Mouse (Mus musculus) embryonic facial prominence, embryonic 11.5 days (tissue): ENCODE measurements around the gene Tango6. TPM values are rescaled to one million over a fixed set of nuclear protein-coding genes. Genes with fewer than 3 reads are reported as not detected.

Experiments
- ATAC-seq: fragments of 200-750 bp; cut with Nextera tagmentation; replicated peaks from 2 replicates; pipeline ENCODE4 v1.8.0; 2017; ENCODE audit warnings: low read depth; ENCODE audit not compliant: insufficient number of reproducible peaks, low FRiP score, low TSS enrichment
- DNase-seq: peaks from one replicate; pipeline ENCODE4 v3.0.0-alpha.2; 2015; ENCODE audit warnings: low spot score
- H3K27ac ChIP-seq: fragments of 300-500 bp; sonication (generic); replicated peaks from 2 replicates; pipeline ENCODE4 v1.5.1; 2014; ENCODE audit warnings: mild to moderate bottlenecking, low read depth, low read length, control low read depth
- H3K27me3 ChIP-seq: fragments of 300-500 bp; sonication (generic); 2 replicates; pipeline ENCODE4 v1.6.1; 2014; ENCODE audit warnings: mild to moderate bottlenecking, low read length, moderate library complexity, mixed read lengths; ENCODE audit not compliant: control insufficient read depth, insufficient read depth
- H3K36me3 ChIP-seq: fragments of 300-500 bp; sonication (generic); replicated peaks from 2 replicates; pipeline ENCODE4 v1.6.1; 2014; ENCODE audit warnings: low read depth, mild to moderate bottlenecking, low read length, moderate library complexity, mixed read lengths; ENCODE audit not compliant: control insufficient read depth, insufficient read depth
- H3K4me1 ChIP-seq: fragments of 300-500 bp; sonication (generic); 2 replicates; pipeline ENCODE4 v1.6.1; 2014; ENCODE audit warnings: low read length, mixed read lengths; ENCODE audit not compliant: control insufficient read depth, insufficient read depth
- H3K4me2 ChIP-seq: fragments of 300-500 bp; sonication (generic); 2 replicates; pipeline ENCODE4 v1.6.1; 2014; ENCODE audit warnings: low read depth, mild to moderate bottlenecking, control low read depth, low read length, moderate library complexity
- H3K4me3 ChIP-seq: fragments of 300-500 bp; sonication (generic); 2 replicates; pipeline ENCODE4 v1.5.1; 2014; ENCODE audit warnings: low read depth, low read length, control low read depth
- H3K9ac ChIP-seq: fragments of 300-500 bp; sonication (generic); replicated peaks from 2 replicates; pipeline ENCODE4 v1.6.1; 2014; ENCODE audit warnings: mild to moderate bottlenecking, control low read depth, low read length
- H3K9me3 ChIP-seq: fragments of 300-500 bp; sonication (generic); replicated peaks from 2 replicates; pipeline ENCODE4 v1.6.1; 2016; ENCODE audit warnings: mild to moderate bottlenecking, low read length, inconsistent platforms, mixed read lengths; ENCODE audit not compliant: control insufficient read depth
- WGBS: fragments of 180-500 bp; shearing (Covaris S2); extraction: QIAGEN DNeasy Blood & Tissue Kit; methylation state at CpG from one replicate; pipeline ENCODE4 v1.1.7; 2014; 5-methylcytosine and 5-hydroxymethylcytosine counted together
- polyA plus RNA-seq: library from polyadenylated mRNA; unstranded; fragments of >200 nt; fragmentation: Nextera tagmentation; extraction: Ambion mirVana; gene quantifications from 2 replicates; pipeline ENCODE4 v1.2.1, GENCODE M21; 2014

Gene Tango6
- polyA plus RNA-seq, 1 experiment from 2014 or later = 6.9 TPM

DNA sequence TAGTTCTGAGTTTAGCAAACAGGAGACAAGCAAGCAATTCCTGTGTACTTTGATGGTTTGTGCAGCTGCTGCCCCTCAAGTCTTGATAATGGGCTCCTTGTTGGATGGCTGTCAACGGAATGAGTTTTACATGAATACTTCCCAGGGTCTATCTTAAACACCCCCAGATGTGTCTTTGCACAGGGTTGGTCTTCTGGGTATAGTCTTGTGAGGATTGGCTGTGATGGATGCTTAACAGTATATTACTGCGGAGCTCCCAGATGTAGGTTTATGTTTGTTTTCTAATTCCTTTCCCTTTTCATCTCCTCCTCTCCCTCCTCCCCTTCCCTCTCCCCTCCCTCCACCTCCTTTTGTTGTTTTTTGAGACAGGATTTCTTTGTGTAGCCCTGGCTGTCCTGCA lies 10.1 kb upstream of the Tango6 start:
- 42% methylated on average over 2 of the region's 2 CpGs for WGBS
- H3K4me1 ChIP-seq = no peaks in the 10 kb centered on the region
- no peak overlapping the region for H3K9ac ChIP-seq
- H3K4me3 ChIP-seq = no peak overlapping the region
- H3K27ac ChIP-seq = no peak overlapping the region
- DNase-seq (no peak), ATAC-seq (no peak)
- H3K9me3 ChIP-seq = no peaks in the 10 kb centered on the region
- no peaks in the 10 kb centered on the region for H3K36me3 ChIP-seq
- H3K27me3 ChIP-seq = no peaks in the 10 kb centered on the region
- H3K4me2 ChIP-seq = no peak overlapping the region

DNA sequence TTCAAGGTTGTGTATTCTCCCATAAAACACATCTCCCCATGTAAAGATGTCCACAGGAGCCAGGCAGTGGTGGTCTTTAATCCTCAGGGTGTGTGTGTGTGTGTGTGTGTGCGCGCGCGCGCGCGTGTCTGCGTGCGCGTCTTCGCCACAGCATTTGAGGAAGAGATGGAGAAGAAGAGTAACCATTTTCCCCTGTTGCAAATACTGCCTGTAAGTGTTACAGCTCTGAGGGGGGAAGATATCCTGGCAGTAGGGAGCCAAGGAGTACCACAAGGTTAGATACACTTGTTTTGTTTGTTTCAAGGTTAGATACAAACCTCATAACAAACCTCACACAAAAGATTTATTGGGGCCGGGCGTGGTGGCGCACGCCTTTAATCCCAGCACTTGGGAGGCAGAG lies 8.6 kb upstream of the Tango6 start:
- Histone ChIP-seq H3K9ac (no peak overlapping the region), H3K9me3 (no peaks in the 10 kb centered on the region), H3K27me3 (no peaks in the 10 kb centered on the region), H3K27ac (no peak overlapping the region), H3K36me3 (no peaks in the 10 kb centered on the region), H3K4me3 (no peak overlapping the region), H3K4me1 (no peaks in the 10 kb centered on the region), H3K4me2 (no peak overlapping the region)
- WGBS = 93% methylated on average over 15 of the region's 15 CpGs
- ATAC-seq = no peak
- DNase-seq = no peak

DNA sequence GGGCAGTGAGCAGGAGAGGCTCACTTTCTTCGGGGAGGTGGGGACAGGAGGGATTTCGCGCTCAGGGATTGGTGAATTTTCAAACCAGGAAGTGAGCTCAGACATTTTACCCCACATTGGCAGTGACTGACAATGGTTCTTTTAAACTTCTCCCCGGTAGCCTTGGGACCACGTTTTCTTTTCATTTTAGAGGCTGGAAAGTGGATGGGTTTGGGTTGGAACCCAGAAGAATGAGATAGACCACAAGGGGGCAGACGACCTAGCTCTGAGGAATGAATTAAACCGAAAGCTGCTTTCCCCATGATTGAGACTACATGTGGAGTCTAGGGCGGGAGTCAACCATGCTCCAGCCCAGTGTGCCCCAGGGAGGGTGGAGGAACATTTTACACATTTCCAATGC lies 8.0 kb upstream of the Tango6 start:
- Histone ChIP-seq H3K27ac (no peak overlapping the region), H3K4me2 (no peak overlapping the region), H3K9me3 (no peaks in the 10 kb centered on the region), H3K9ac (no peak overlapping the region), H3K4me1 (no peaks in the 10 kb centered on the region), H3K36me3 (no peaks in the 10 kb centered on the region), H3K27me3 (no peaks in the 10 kb centered on the region), H3K4me3 (no peak overlapping the region)
- no peak for DNase-seq
- 80% methylated on average over 8 of the region's 8 CpGs for WGBS
- ATAC-seq = no peak

DNA sequence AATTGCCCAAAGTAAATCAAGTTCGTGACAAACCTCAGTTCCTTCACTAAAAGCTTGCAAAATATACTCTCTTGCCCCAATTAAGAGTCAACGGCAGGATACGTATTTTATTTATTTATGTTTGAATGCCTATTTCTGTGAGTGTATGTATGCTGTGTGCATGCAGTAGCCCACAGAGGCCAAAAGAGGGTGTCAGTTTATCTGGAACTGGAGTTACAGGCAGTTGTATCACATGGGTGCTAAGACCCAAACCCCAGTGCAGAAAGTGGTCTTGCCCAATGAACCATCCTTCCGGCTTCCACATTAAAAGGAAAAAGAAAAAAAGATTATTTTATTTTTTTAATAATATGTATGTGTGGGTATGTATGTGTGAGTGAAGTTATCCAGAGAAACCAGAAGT lies 1.5 kb downstream of the Tango6 start:
- DNase-seq (no peak), ATAC-seq (no peak)
- no peak overlapping the region for H3K27ac ChIP-seq
- 87% methylated on average over 4 of the region's 4 CpGs for WGBS
- H3K27me3 ChIP-seq = no peaks in the 10 kb centered on the region
- H3K9me3 ChIP-seq = no peaks in the 10 kb centered on the region
- H3K4me3 ChIP-seq = no peak overlapping the region
- no peak overlapping the region for H3K9ac ChIP-seq
- no peaks in the 10 kb centered on the region for H3K4me1 ChIP-seq
- H3K4me2 ChIP-seq = no peak overlapping the region
- H3K36me3 ChIP-seq = no peaks in the 10 kb centered on the region

DNA sequence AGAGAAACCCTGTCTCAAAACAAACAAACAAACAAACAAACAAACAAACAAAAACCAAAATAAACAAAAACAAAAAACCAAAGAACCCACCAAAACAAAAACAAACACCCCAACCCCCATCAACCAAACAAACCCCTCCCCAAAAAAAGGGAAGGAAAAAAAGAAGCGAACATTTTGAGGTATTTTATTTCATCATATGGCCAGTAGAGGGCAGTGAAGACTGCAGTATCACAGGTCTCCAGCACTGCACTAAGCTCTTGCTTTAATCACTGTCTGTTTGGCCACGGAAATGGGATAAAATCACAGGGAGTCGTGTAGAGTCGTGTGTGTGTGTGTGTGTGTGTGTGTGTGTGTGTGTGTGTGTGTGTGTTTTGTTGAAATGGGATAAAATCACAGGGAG lies 4.6 kb downstream of the Tango6 start:
- Histone ChIP-seq H3K27ac (no peak overlapping the region), H3K36me3 (no peaks in the 10 kb centered on the region), H3K9me3 (no peaks in the 10 kb centered on the region), H3K4me3 (no peak overlapping the region), H3K4me2 (no peak overlapping the region), H3K4me1 (no peaks in the 10 kb centered on the region), H3K9ac (no peak overlapping the region), H3K27me3 (no peaks in the 10 kb centered on the region)
- ATAC-seq (no peak), DNase-seq (peak; percentile 82)
- 9% methylated on average over 4 of the region's 4 CpGs for WGBS

DNA sequence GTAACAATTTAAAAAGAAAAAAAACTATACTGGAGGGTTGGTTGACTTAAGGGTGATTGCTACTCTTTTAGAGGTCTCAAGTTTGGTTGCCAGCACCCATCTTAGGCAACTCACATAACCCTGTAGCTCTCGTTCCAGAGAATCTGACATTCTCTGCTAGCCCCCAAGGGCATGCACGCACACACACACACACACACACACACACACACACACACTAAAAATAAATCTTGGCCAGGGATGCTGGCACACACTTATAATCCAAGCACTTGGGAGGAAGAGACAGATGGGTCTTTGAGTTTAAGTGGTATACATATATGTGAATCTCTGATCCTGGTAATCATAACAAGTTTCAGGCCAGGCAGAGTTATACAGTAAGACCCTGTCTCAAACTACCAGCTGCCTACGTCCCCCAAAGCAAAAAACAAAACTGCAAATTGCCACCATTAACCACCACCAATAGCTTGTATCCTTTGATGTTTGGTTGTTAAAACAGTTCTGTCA lies 14.9 kb downstream of the Tango6 start:
- H3K4me3 ChIP-seq = no peak overlapping the region
- WGBS = 83% methylated on average over 3 of the region's 3 CpGs
- no peaks in the 10 kb centered on the region for H3K36me3 ChIP-seq
- ATAC-seq (no peak), DNase-seq (no peak)
- no peak overlapping the region for H3K9ac ChIP-seq
- no peak overlapping the region for H3K27ac ChIP-seq
- H3K4me2 ChIP-seq = no peak overlapping the region
- no peaks in the 10 kb centered on the region for H3K4me1 ChIP-seq
- H3K27me3 ChIP-seq = no peaks in the 10 kb centered on the region
- H3K9me3 ChIP-seq = no peaks in the 10 kb centered on the region

DNA sequence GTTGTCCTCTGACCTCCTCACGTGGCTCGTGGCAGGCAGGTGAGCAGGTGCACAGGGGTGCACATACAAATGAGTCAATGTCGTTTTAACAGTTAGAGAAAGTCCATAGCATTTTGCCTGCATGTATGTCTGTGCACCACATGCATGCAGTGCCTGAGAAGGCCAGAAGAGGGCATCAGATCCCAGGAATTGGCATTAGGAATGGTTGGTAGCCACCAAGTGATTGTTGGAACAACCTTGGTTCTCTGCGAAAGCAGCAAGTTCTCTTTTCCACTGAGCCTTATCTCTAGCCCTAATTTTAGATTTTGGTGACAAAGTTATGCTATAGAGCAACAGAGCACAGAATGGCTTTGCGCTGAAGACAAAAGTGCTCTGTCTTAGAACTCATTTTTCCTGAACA lies 16.7 kb downstream of the Tango6 start:
- Histone ChIP-seq H3K9ac (no peak overlapping the region), H3K4me2 (no peak overlapping the region), H3K36me3 (no peaks in the 10 kb centered on the region), H3K4me3 (no peak overlapping the region), H3K27ac (no peak overlapping the region), H3K27me3 (no peaks in the 10 kb centered on the region), H3K4me1 (no peaks in the 10 kb centered on the region), H3K9me3 (no peaks in the 10 kb centered on the region)
- 80% methylated on average over 5 of the region's 5 CpGs for WGBS
- peak; percentile 77 for DNase-seq
- ATAC-seq = no peak

DNA sequence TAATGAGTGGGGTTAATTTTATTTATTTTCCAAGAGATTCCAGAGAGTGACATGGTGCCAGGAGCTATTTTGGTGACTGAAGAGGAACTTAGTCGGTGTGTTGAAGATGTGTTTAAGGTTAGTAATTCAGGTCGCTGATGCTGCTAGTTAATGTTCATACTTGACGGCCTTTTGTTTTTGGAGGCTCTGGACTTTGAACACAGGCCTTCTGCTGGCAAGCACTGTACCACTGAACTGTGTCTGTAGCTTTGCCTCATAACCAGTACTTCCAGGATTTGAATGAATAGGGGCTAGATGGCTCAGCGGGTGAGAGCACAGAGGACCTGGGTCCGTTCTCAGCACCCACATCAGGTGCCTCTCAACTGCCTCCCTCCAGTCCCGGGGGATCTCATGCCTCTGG lies 17.3 kb downstream of the Tango6 start:
- DNase-seq (no peak), ATAC-seq (no peak)
- no peaks in the 10 kb centered on the region for H3K9me3 ChIP-seq
- H3K4me1 ChIP-seq = no peaks in the 10 kb centered on the region
- H3K27me3 ChIP-seq = no peaks in the 10 kb centered on the region
- H3K9ac ChIP-seq = no peak overlapping the region
- H3K27ac ChIP-seq = no peak overlapping the region
- H3K4me2 ChIP-seq = no peak overlapping the region
- H3K4me3 ChIP-seq = no peak overlapping the region
- H3K36me3 ChIP-seq = no peaks in the 10 kb centered on the region
- WGBS = 90% methylated on average over 6 of the region's 6 CpGs
